Mouse (Mus musculus) adrenal gland, postnatal 36 days (tissue): Measurements from ENCODE around the gene Olfr1281. TPM values are rescaled to one million over a fixed set of nuclear protein-coding genes. Genes with fewer than 3 reads are reported as not detected.
"Not testable (repeated sequence)": the region's sequence is repeated elsewhere in the genome, so short reads cannot be mapped to it uniquely, and the experiment has no call there.

Source experiments
- DNase-seq, 2 experiments: peaks; one replicate each; pipeline ENCODE4 v3.0.0; 2021; ENCODE audit warnings: mixed read lengths in 1 of 2
- long read RNA-seq, 2 experiments: library from polyadenylated mRNA; stranded (forward); transcript quantifications; one replicate each; pipeline ENCODE4 v2.0.0; 2021; ENCODE audit warnings: borderline sequencing depth in 2 of 2
- total RNA-seq, 2 experiments: library from RNA; stranded (reverse); gene quantifications; 2 replicates each; pipeline ENCODE4 v1.2.3; 2021

The Olfr1281 gene
- not detected for total RNA-seq
- long read RNA-seq, experiment 1 = 0 reads
- long read RNA-seq, experiment 2 = 0 reads

GRCm38 (mm10) chr2:111326220-111326619 is at the start of gene Olfr1281:
TSS of gene Olfr1281 (plus strand) at chr2:111326520.
- DNase-seq = no peak

DNA sequence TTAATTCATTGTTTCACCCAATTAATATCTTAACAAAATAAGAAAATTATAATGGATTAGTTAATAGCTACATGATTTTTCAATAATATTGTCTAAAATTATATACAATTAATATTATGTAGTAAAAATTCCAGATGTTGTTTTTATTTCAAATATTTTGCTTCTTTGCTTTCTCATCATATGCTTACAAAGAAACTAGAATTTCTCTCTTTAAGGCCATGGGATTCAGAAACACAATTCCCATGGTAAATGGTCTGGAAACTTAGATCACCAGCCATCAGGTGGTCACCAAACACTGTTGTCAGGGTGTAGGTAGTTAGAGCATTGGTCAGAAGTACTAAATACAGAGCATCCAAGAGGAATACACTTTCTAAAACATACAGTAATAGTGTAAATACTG is 36.5 kb upstream of the Olfr1281 start, which contains the start of gene Olfr1278:
Gene Olfr1278, plus strand, starts transcription at position 301 of the 400 bp plus-strand sequence.
- no peak for DNase-seq

GRCm38 (mm10) chr2:111298541-111298940 is 27.8 kb upstream of the Olfr1281 start:
- DNase-seq = no peak

DNA sequence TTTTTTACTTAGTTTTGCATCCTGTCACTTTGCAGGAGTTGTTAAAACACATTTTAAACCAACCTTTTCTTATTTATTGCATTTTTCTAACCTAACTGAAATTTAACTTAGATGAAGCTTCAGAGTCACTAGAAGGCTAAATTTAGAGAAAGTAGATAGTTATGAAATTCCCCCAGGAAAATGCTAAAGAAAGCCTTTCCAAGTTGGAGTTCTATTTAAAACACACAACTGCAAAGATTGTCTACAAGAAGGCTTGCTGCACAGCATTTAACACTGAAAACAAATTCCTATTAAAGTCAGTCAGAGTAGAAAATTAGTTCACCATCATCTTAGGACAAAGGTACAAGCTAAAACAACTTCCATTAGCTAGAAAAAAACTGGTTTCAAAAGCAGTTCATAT is 25.9 kb upstream of the Olfr1281 start, which contains the start of gene Olfr1279:
Gene Olfr1279, plus strand, starts transcription at position 262 of the 400 bp plus-strand sequence.
- no peak for DNase-seq

DNA sequence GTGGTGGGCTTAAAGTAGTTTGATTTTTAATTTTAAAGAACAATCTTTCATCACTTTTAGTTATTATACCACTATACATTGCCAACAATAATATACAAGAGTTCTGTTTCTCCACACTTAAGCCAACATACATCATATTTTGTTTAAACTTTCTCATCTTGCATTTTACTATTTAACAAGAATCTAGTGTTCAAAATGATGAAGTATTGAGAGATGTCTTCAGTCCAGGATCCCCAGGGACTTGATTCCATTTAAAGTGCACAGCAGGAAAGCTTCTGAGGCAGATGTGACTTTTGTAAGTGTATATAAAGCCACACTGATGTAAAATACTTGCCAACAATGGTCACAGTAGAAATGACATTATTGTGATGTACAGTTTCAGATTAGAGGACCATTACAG is 12.6 kb upstream of the Olfr1281 start, which contains the start of gene Olfr1280:
Gene Olfr1280, plus strand, starts transcription at position 301 of the 400 bp plus-strand sequence.
- no peak for DNase-seq

DNA sequence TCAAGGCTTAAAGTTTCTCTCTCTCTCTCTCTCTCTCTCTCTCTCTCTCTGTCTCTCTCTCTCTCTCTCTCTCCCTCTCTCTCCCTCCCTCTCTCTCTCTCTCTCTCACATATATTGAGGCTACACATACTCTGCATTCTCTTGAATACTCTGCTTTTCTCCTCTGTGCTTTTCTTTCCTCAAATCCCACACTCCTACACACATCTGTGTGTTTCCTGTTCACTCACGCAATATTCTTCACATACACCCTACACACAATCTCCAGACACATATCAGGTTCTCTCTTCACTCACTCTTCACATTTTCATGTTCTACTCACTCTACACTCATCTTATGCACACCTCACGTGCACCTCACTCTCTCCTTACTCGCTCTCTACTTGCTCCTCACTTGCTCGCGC is 7.4 kb downstream of the Olfr1281 start:
- DNase-seq = not testable (repeated sequence)

- DNase-seq = no peak
Observed at GRCm38 (mm10) chr2:111335976-111336375, 9.7 kb downstream of the Olfr1281 start, which contains the start of gene Olfr1282. TSS of gene Olfr1282 (minus strand) at chr2:111336076.

GRCm38 (mm10) chr2:111366490-111366889 is 40.2 kb downstream of the Olfr1281 start, which contains the start of gene Olfr1283:
TSS of gene Olfr1283 (plus strand) at chr2:111366790.
- DNase-seq = no peak

GRCm38 (mm10) chr2:111375222-111375621 is 48.9 kb downstream of the Olfr1281 start, which contains the start of gene Olfr1284:
TSS of gene Olfr1284 (plus strand) at chr2:111375522.
- DNase-seq = no peak

Other genes with a start within 250 kb of the Olfr1281 start
- not detected for gene Gm13941, start 220.5 kb upstream of the Olfr1281 start, total RNA-seq
- gene Gm15130, start 173.6 kb upstream of the Olfr1281 start, total RNA-seq = not detected
- not detected for gene 4930430A15Rik, start 96.9 kb upstream of the Olfr1281 start, total RNA-seq
- gene Olfr1275, start 91.2 kb upstream of the Olfr1281 start, total RNA-seq = not detected
- gene Olfr1276, start 72.0 kb upstream of the Olfr1281 start, total RNA-seq = not detected
- gene Olfr1277, start 52.4 kb upstream of the Olfr1281 start, total RNA-seq = not detected
- gene Olfr1278, start 36.4 kb upstream of the Olfr1281 start, total RNA-seq = not detected
- not detected for gene Olfr1279, start 25.9 kb upstream of the Olfr1281 start, total RNA-seq
- not detected for gene Olfr1280, start 12.5 kb upstream of the Olfr1281 start, total RNA-seq
- not detected for gene Olfr1282, start 9.6 kb downstream of the Olfr1281 start, total RNA-seq
- not detected for gene Olfr1283, start 40.3 kb downstream of the Olfr1281 start, total RNA-seq
- not detected for gene Olfr1284, start 49.0 kb downstream of the Olfr1281 start, total RNA-seq
- gene Olfr1286, start 96.6 kb downstream of the Olfr1281 start, total RNA-seq = not detected
- not detected for gene Olfr1287, start 122.6 kb downstream of the Olfr1281 start, total RNA-seq
- gene Olfr1288, start 147.6 kb downstream of the Olfr1281 start, total RNA-seq = not detected
- not detected for gene Olfr1289, start 154.3 kb downstream of the Olfr1281 start, total RNA-seq
- not detected for gene Olfr1290, start 167.3 kb downstream of the Olfr1281 start, total RNA-seq
- not detected for gene Olfr1291-ps1, start 170.7 kb downstream of the Olfr1281 start, total RNA-seq
- not detected for gene Olfr1293-ps, start 198.7 kb downstream of the Olfr1281 start, total RNA-seq
- gene Olfr1294, start 213.8 kb downstream of the Olfr1281 start, total RNA-seq = not detected
- not detected for gene Olfr1295, start 243.2 kb downstream of the Olfr1281 start, total RNA-seq